Mouse (Mus musculus) cortical plate, adult 2 months (tissue): ENCODE measurements around the gene Krtap4-16. TPM values are rescaled to one million over a fixed set of nuclear protein-coding genes. Genes with fewer than 3 reads are reported as not detected.

Experiments used
- polyA plus RNA-seq: library from polyadenylated mRNA; depleted of rRNA; stranded (reverse); fragments of >200 nt; gene quantifications from 2 replicates; pipeline ENCODE4 v1.2.3, GENCODE M21; 2012; rRNA removed

Gene Krtap4-16
- polyA plus RNA-seq, 1 experiment, result not detected

Other genes with a start within 250 kb of the Krtap4-16 start
- gene Gm11938, start 248.3 kb downstream of the Krtap4-16 start, polyA plus RNA-seq, result not detected in 2 replicates
- not detected in 2 replicates for gene Gm11937, start 241.4 kb downstream of the Krtap4-16 start, polyA plus RNA-seq
- not detected in 2 replicates for gene Krtap2-4, start 236.8 kb downstream of the Krtap4-16 start, polyA plus RNA-seq
- gene Gm11562, start 231.2 kb downstream of the Krtap4-16 start, polyA plus RNA-seq, result not detected in 2 replicates
- not detected in 2 replicates for gene Krtap4-1, start 223.4 kb downstream of the Krtap4-16 start, polyA plus RNA-seq
- gene Krtap4-2, start 216.5 kb downstream of the Krtap4-16 start, polyA plus RNA-seq, result not detected in 2 replicates
- gene Krtap4-7, start 207.5 kb downstream of the Krtap4-16 start, polyA plus RNA-seq, result not detected in 2 replicates
- gene Gm11555, start 201.4 kb downstream of the Krtap4-16 start, polyA plus RNA-seq, result not detected in 2 replicates
- not detected in 2 replicates for gene Gm11563, start 192.6 kb downstream of the Krtap4-16 start, polyA plus RNA-seq
- not detected in 2 replicates for gene Krtap4-6, start 185.6 kb downstream of the Krtap4-16 start, polyA plus RNA-seq
- gene Gm14190, start 160.9 kb downstream of the Krtap4-16 start, polyA plus RNA-seq, result not detected in 2 replicates
- not detected in 2 replicates for gene Gm14180, start 117.3 kb downstream of the Krtap4-16 start, polyA plus RNA-seq
- gene Gm11595, start 78.7 kb downstream of the Krtap4-16 start, polyA plus RNA-seq, result not detected in 2 replicates
- not detected in 2 replicates for gene Krtap4-8, start 70.9 kb downstream of the Krtap4-16 start, polyA plus RNA-seq
- not detected in 2 replicates for gene Krtap4-9, start 66.4 kb downstream of the Krtap4-16 start, polyA plus RNA-seq
- gene Gm11596, start 58.1 kb downstream of the Krtap4-16 start, polyA plus RNA-seq, result not detected in 2 replicates
- not detected in 2 replicates for gene Gm11569, start 52.7 kb downstream of the Krtap4-16 start, polyA plus RNA-seq
- gene Gm11554, start 47.2 kb downstream of the Krtap4-16 start, polyA plus RNA-seq, result not detected in 2 replicates
- gene Krtap4-13, start 41.7 kb downstream of the Krtap4-16 start, polyA plus RNA-seq, result not detected in 2 replicates
- gene Gm11564, start 35.9 kb downstream of the Krtap4-16 start, polyA plus RNA-seq, result not detected in 2 replicates
- gene 2300003K06Rik, start 13.5 kb downstream of the Krtap4-16 start, polyA plus RNA-seq, result not detected in 2 replicates
- not detected in 2 replicates for gene Gm11568, start 6.3 kb upstream of the Krtap4-16 start, polyA plus RNA-seq
- gene Gm11559, start 12.9 kb upstream of the Krtap4-16 start, polyA plus RNA-seq, result not detected in 2 replicates
- gene Krtap9-1, start 21.8 kb upstream of the Krtap4-16 start, polyA plus RNA-seq, result not detected in 2 replicates
- gene Gm11567, start 27.6 kb upstream of the Krtap4-16 start, polyA plus RNA-seq, result not detected in 2 replicates
- not detected in 2 replicates for gene Krtap31-1, start 56.3 kb upstream of the Krtap4-16 start, polyA plus RNA-seq
- gene Gm11565, start 63.1 kb upstream of the Krtap4-16 start, polyA plus RNA-seq, result not detected in 2 replicates
- not detected in 2 replicates for gene Krtap31-2, start 84.7 kb upstream of the Krtap4-16 start, polyA plus RNA-seq
- not detected in 2 replicates for gene Krtap9-5, start 96.9 kb upstream of the Krtap4-16 start, polyA plus RNA-seq
- not detected in 2 replicates for gene Krtap29-1, start 127.4 kb upstream of the Krtap4-16 start, polyA plus RNA-seq
- gene Krtap16-1, start 135.0 kb upstream of the Krtap4-16 start, polyA plus RNA-seq, result not detected in 2 replicates
- not detected in 2 replicates for gene Krtap17-1, start 142.4 kb upstream of the Krtap4-16 start, polyA plus RNA-seq
- 0.06 TPM in 1 of 2 replicates, not detected in the other for gene Krt33a, start 164.6 kb upstream of the Krtap4-16 start, polyA plus RNA-seq
- not detected in 2 replicates for gene Krt33b, start 178.3 kb upstream of the Krtap4-16 start, polyA plus RNA-seq
- not detected in 2 replicates for gene Krt34, start 189.9 kb upstream of the Krtap4-16 start, polyA plus RNA-seq
- not detected in 2 replicates for gene Krt31, start 198.9 kb upstream of the Krtap4-16 start, polyA plus RNA-seq
- gene Krt32, start 236.6 kb upstream of the Krtap4-16 start, polyA plus RNA-seq, result 0.10 TPM in 1 of 2 replicates, not detected in the other
- gene Krt35, start 244.6 kb upstream of the Krtap4-16 start, polyA plus RNA-seq, result not detected in 2 replicates